Mouse (Mus musculus): ENCODE data around the gene Dgkd.

DNA sequence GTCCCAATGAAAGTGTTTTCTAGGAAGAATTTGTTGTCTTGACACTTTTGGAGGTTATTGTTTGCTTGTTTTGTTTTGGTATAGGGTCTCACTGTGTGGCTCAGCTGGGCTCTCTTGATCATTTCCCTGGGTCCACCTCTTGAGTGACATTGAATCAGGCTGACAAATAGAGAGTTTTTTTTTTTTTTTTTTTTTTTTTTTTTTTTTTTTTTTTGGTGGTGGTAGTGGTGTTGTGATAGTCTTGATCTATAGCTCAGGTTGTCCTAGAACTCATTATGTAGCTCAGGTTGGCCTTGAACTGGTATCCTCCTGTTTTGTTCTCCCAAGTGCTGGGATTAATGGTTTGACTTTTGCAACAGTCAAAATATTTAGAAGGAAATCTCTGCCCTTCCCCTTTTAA is 11.8 kb downstream of the Dgkd start:
- no peak for TF ChIP-seq CTCF (IDR thresholded peaks at IDR 0.05; ENCODE audit: borderline replicate concordance, insufficient read depth, low read depth, low read length)
- TF ChIP-seq POLR2A (IDR thresholded peaks at IDR 0.05; ENCODE audit: borderline replicate concordance, insufficient read depth, low read length), result no peak
